Mouse (Mus musculus): ENCODE measurements at regions not wholly inside any gene's neighbourhood (a gene's known extent, or its start where the extent isn't known, plus 50 kb on each side); places are given as distances from the start of the nearest gene placed in this dataset.

DNA sequence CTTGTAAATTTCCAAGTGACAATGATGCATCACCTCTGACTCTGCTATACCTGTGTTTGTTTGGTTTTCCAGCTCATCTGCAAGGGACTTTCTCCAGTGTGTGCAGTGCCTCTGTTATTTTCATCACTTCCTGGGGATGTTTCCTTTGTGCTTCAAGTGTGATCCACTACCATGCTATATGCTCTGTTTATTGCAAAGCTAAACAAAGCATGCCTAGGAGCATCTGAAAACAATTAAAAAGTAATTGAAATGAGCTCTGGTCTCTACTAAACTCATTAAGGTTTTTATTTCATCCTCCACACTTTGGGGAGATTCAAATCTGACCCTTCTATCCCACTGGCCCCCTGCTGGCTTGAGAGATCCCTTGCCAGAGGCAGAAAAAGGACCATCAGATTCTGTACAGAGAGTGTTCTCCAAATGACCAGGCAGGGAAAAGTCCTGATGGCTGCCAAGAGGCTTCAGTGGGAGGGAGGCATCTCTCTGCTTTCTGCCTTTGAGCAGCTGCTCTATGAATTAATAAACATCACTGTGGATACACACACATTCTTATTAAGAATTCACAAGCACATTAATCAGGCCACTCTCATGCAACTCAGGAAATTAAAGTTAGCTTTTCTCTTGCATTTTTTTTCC, 57.0 kb downstream of the Amd2 start:
- no peak overlapping the region for H3K9ac ChIP-seq (ENCODE audit: low read length)
- H3K4me2 ChIP-seq = no peak overlapping the region
- no peak overlapping the region for H3K27ac ChIP-seq (ENCODE audit: low read depth, low read length)
- no peaks in the 10 kb centered on the region for H3K4me1 ChIP-seq (ENCODE audit: control insufficient read depth, insufficient read depth, low read length)
- DNase-seq (ENCODE audit: low spot score, missing footprints) (no peak), ATAC-seq (ENCODE audit: low FRiP score) (0 out of 2 replicates have a peak, but pooled peaks have one; percentile 48)
- H3K36me3 ChIP-seq (ENCODE audit: control insufficient read depth, insufficient read depth, low read length) = no peaks in the 10 kb centered on the region
- H3K27me3 ChIP-seq (ENCODE audit: control insufficient read depth, insufficient read depth, low read length) = no peaks in the 10 kb centered on the region
- H3K4me3 ChIP-seq (ENCODE audit: low read depth, low read length) = no peak overlapping the region
- H3K9me3 ChIP-seq (ENCODE audit: control insufficient read depth, low read length) = no peaks in the 10 kb centered on the region

DNA sequence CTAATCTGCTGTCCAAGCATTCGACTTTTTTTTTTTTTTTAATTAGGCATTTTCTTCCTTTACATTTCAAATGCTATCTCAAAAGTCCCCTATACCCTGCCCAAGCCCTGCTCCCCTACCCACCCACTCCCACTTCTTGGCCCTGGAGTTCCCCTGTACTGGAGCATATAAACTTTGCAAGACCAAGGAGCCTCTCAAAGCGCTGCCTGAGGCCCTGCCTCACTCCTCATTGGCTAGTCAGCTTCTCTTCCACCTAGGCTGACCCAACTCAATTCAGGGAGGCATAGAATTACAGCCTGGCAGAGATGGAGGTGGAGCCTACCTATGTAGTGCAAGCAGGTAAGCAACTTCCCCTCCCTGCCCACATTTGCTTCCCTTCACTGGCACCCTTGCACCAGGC, 61.8 kb downstream of the Amd2 start:
- WGBS = 46% methylated on average over 2 of the region's 2 CpGs
- Histone ChIP-seq H3K4me2 (no peak overlapping the region), H3K4me3 (ENCODE audit: low read depth, low read length) (no peak overlapping the region), H3K36me3 (ENCODE audit: control insufficient read depth, insufficient read depth, low read length) (no peaks in the 10 kb centered on the region), H3K9ac (ENCODE audit: low read length) (no peak overlapping the region), H3K27ac (ENCODE audit: low read depth, low read length) (no peak overlapping the region), H3K27me3 (ENCODE audit: control insufficient read depth, insufficient read depth, low read length) (no peaks in the 10 kb centered on the region), H3K4me1 (ENCODE audit: control insufficient read depth, insufficient read depth, low read length) (no peaks in the 10 kb centered on the region), H3K9me3 (ENCODE audit: control insufficient read depth, low read length) (no peaks in the 10 kb centered on the region)
- ATAC-seq (ENCODE audit: low FRiP score) (no peak), DNase-seq (ENCODE audit: low spot score, missing footprints) (no peak)

DNA sequence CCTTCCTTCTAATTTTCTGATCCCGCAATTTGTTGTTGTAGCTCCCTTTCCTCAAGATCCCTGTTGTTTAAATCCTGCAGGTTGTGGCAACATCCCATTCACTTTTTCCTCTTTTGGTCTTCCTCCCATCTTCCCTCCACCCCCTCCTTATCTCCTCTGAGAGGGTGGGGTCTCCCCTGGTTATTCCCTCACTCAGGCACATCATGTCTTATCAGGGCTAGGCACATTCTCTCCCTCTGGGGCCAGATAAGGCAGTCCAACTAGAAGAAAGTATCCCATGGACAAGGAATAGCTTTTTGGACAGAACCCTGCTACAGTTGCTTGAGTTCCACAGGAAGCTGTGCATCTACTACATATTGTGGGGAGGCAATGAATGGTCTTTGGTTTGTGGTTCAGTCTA, 90.8 kb downstream of the Amd2 start:
- Histone ChIP-seq H3K4me3 (ENCODE audit: low read depth, low read length) (no peak overlapping the region), H3K27me3 (ENCODE audit: control insufficient read depth, insufficient read depth, low read length) (no peaks in the 10 kb centered on the region), H3K9ac (ENCODE audit: low read length) (no peak overlapping the region), H3K36me3 (ENCODE audit: control insufficient read depth, insufficient read depth, low read length) (no peaks in the 10 kb centered on the region), H3K4me1 (ENCODE audit: control insufficient read depth, insufficient read depth, low read length) (no peaks in the 10 kb centered on the region), H3K27ac (ENCODE audit: low read depth, low read length) (no peak overlapping the region), H3K4me2 (no peak overlapping the region), H3K9me3 (ENCODE audit: control insufficient read depth, low read length) (no peaks in the 10 kb centered on the region)
- ATAC-seq (ENCODE audit: low FRiP score) (no peak), DNase-seq (ENCODE audit: low spot score, missing footprints) (no peak)
- 97% methylated on average over 1 of the region's 1 CpGs for WGBS

DNA sequence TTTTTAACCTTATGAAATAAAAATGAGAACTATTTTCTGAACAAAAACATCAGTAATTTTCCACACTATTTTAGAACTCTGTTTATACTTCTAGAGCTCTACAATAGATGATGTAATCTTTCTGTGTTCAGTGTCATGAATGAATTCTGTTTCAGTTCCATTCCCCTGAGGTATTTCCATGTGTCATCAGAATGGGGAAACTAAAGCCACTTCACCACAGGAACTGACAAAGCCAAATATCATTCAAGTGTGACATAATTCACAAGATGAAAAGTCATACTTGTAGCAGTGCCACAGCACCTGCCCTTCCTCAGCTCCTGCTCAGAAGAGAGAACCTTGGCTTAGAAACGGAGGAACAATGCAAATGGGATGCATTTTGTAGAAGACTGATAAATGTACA, 125.4 kb downstream of the Amd2 start:
- H3K9ac ChIP-seq (ENCODE audit: low read length) = no peak overlapping the region
- no peak overlapping the region for H3K27ac ChIP-seq (ENCODE audit: low read depth, low read length)
- H3K9me3 ChIP-seq (ENCODE audit: control insufficient read depth, low read length) = no peaks in the 10 kb centered on the region
- ATAC-seq (ENCODE audit: low FRiP score) (no peak), DNase-seq (ENCODE audit: low spot score, missing footprints) (no peak)
- 77% methylated on average over 1 of the region's 1 CpGs for WGBS
- H3K4me3 ChIP-seq (ENCODE audit: low read depth, low read length) = no peak overlapping the region
- H3K27me3 ChIP-seq (ENCODE audit: control insufficient read depth, insufficient read depth, low read length) = no peaks in the 10 kb centered on the region
- no peaks in the 10 kb centered on the region for H3K4me1 ChIP-seq (ENCODE audit: control insufficient read depth, insufficient read depth, low read length)
- no peak overlapping the region for H3K4me2 ChIP-seq
- H3K36me3 ChIP-seq (ENCODE audit: control insufficient read depth, insufficient read depth, low read length) = no peaks in the 10 kb centered on the region
